Mouse (Mus musculus): ENCODE results near the gene Atg4d. TPM values are rescaled to one million over a fixed set of nuclear protein-coding genes. Genes with fewer than 3 reads are reported as not detected.

Atg4d gene
- total and polyA plus RNA-seq, 3 experiments, result 83.9 to 99.7 TPM; not detected in 1

GRCm38 (mm10) chr9:21245113-21245487, 20.0 kb upstream of the Atg4d start:
- no peaks in the 10 kb centered on the region for H3K79me2 ChIP-seq (ENCODE audit: control insufficient read depth, insufficient read depth, low read length, poor library complexity)
- no peaks in the 10 kb centered on the region for H3K9me3 ChIP-seq (replicated peaks; ENCODE audit: insufficient read depth, low read length)
- TF ChIP-seq ZNF384 (IDR thresholded peaks at IDR 0.05; ENCODE audit: low read depth, low read length) (no peak), MEF2A (IDR thresholded peaks at IDR 0.05; ENCODE audit: extremely low read depth, insufficient replicate concordance, low read depth, low read length, poor library complexity, severe bottlenecking) (no peak), EP300 (IDR thresholded peaks at IDR 0.05; ENCODE audit: low read depth in 1 of 2, low read length in 2 of 2) (no peak), MYC (IDR thresholded peaks at IDR 0.05; ENCODE audit: low read depth, low read length) (no peak), TAL1 (IDR thresholded peaks at IDR 0.05; ENCODE audit: low read length) (no peak)
- peaks cover 0 to 10% of the 10 kb centered on the region in 2 experiments; a peak in 2 of 4 replicates for H3K36me3 ChIP-seq (ENCODE audit: control insufficient read depth in 1 of 2, insufficient read depth in 2 of 2, low read length in 2 of 2)
- H3K9ac ChIP-seq (ENCODE audit: control insufficient read depth, low read depth, low read length, poor library complexity, severe bottlenecking), result no peak overlapping the region
- no peaks in the 10 kb centered on the region; a peak in 1 of 4 replicates for H3K27me3 ChIP-seq (ENCODE audit: control insufficient read depth in 1 of 2, insufficient read depth in 2 of 2, low read length in 2 of 2)
- no peak for DNase-seq (ENCODE audit: low read depth, low spot score)
- H3K4me3 ChIP-seq (ENCODE audit: control insufficient read depth in 1 of 2, insufficient read depth in 1 of 2, low read depth in 2 of 2, low read length in 2 of 2), result no peak overlapping the region
- H3K27ac ChIP-seq (ENCODE audit: control insufficient read depth, low read depth, low read length), result no peak overlapping the region
- H3K4me1 ChIP-seq (ENCODE audit: control insufficient read depth in 1 of 2, insufficient read depth in 2 of 2, low read length in 2 of 2), result peaks cover 4 to 13% of the 10 kb centered on the region in 2 experiments

DNA sequence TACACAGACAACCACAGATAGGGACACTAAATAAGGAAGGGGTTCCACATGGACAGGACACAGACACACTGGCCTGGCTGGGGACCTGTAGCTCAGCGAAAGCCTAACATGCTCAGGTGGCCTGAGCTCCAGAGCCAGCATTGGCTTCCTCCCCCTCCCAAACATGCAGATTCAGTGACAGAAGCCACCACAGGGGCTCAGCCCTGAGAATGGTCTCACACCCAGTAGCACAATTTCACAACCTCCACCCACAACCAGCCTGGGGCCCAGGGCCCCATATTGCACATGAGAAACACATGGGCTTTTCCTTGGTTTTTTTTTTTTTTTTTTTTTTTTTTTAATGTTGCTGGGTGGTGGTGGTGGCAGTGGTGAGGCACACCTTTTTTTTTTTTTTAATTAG, 18.8 kb upstream of the Atg4d start:
- Histone ChIP-seq H3K79me2 (ENCODE audit: control insufficient read depth, insufficient read depth, low read length, poor library complexity) (no peaks in the 10 kb centered on the region), H3K4me3 (ENCODE audit: control insufficient read depth in 1 of 2, insufficient read depth in 1 of 2, low read depth in 2 of 2, low read length in 2 of 2) (no peak overlapping the region), H3K36me3 (ENCODE audit: control insufficient read depth in 1 of 2, insufficient read depth in 2 of 2, low read length in 2 of 2) (peaks cover 0 to 7% of the 10 kb centered on the region in 2 experiments; a peak in 2 of 4 replicates), H3K27ac (ENCODE audit: control insufficient read depth, low read depth, low read length) (no peak overlapping the region), H3K27me3 (ENCODE audit: control insufficient read depth in 1 of 2, insufficient read depth in 2 of 2, low read length in 2 of 2) (no peaks in the 10 kb centered on the region; a peak in 1 of 4 replicates), H3K9ac (ENCODE audit: control insufficient read depth, low read depth, low read length, poor library complexity, severe bottlenecking) (no peak overlapping the region), H3K9me3 (replicated peaks; ENCODE audit: insufficient read depth, low read length) (no peaks in the 10 kb centered on the region), H3K4me1 (ENCODE audit: control insufficient read depth in 1 of 2, insufficient read depth in 2 of 2, low read length in 2 of 2) (peaks cover 12 to 17% of the 10 kb centered on the region in 2 experiments)
- TF ChIP-seq ZNF384 (IDR thresholded peaks at IDR 0.05; ENCODE audit: low read depth, low read length) (peak; percentile 81), HCFC1 (IDR thresholded peaks at IDR 0.05; ENCODE audit: low read depth, low read length) (no peak)
- DNase-seq (ENCODE audit: low read depth, low spot score), result no peak

DNA sequence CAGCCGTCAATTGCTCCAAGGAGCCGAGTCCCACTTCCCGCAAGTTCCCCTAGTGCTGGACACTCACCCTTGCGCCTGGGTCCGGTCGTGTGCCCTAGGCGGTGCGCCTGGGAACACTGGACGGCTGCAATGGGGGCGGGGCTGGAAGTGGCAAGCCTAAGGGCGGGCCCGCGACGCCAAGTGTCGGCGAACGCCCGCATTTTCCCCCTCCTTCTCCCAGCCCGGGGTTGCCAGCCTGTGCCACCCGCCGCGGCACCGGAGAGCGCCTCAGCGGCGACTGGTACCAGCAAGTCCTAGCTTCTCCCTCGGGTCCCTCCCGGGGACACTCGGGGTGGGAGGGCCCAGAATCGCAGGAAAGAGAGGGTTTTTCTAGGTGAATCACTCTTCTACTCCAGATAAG, 16.8 kb upstream of the Atg4d start, which contains the start of gene S1pr5:
Gene S1pr5 (minus strand): TSS at position 118 of the 400 bp plus-strand sequence.
- Histone ChIP-seq H3K4me3 (ENCODE audit: control insufficient read depth in 1 of 2, insufficient read depth in 1 of 2, low read depth in 2 of 2, low read length in 2 of 2) (no peak within 1 kb of the TSS), H3K9ac (ENCODE audit: control insufficient read depth, low read depth, low read length, poor library complexity, severe bottlenecking) (no peak within 1 kb of the TSS), H3K9me3 (replicated peaks; ENCODE audit: insufficient read depth, low read length) (no peaks in the 10 kb centered on the region), H3K27ac (ENCODE audit: control insufficient read depth, low read depth, low read length) (no peak within 1 kb of the TSS), H3K36me3 (ENCODE audit: control insufficient read depth in 1 of 2, insufficient read depth in 2 of 2, low read length in 2 of 2) (peaks cover 0 to 7% of the 10 kb centered on the region in 2 experiments; a peak in 2 of 4 replicates), H3K27me3 (ENCODE audit: control insufficient read depth in 1 of 2, insufficient read depth in 2 of 2, low read length in 2 of 2) (no peaks in the 10 kb centered on the region; a peak in 1 of 4 replicates), H3K79me2 (ENCODE audit: control insufficient read depth, insufficient read depth, low read length, poor library complexity) (no peaks in the 10 kb centered on the region), H3K4me1 (ENCODE audit: control insufficient read depth in 1 of 2, insufficient read depth in 2 of 2, low read length in 2 of 2) (peaks cover 12 to 17% of the 10 kb centered on the region in 2 experiments)
- TF ChIP-seq RCOR1 (IDR thresholded peaks at IDR 0.05; ENCODE audit: low read depth, low read length) (no peak), POLR2A (IDR thresholded peaks at IDR 0.05; ENCODE audit: control insufficient read depth in 1 of 2, insufficient read depth in 1 of 2, low read depth in 1 of 2, low read length in 2 of 2, poor library complexity in 1 of 2) (0 out of 4 replicates have a peak, but pooled peaks of 1 of the 2 experiments have one; percentile 5)
- no peak for DNase-seq (ENCODE audit: low read depth, low spot score)
